Mouse (Mus musculus): Measurements from ENCODE around the gene Izumo1. TPM values are rescaled to one million over a fixed set of nuclear protein-coding genes. Genes with fewer than 3 reads are reported as not detected.

The Izumo1 gene
- polyA plus RNA-seq, 1 experiment, result 4.6 TPM

DNA sequence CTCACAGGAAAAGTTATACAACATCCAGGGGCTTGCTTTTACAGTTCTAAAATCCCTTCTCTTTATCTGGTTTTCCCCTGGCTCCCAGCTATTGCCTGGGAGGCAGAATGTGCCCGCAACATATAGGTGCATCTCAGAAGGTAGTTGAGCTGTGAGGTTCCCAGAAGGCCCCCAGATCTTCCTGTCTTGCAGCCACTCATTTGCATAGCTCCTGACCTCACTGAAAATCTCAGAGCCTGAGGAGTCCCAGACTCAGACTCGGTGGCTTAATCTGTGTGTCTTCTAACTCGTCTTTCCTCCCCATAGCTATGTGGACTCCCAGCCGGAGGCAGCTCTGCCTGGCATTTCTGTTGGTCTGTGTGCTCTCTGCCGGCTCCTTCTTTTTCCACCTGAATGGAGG, 3.3 kb upstream of the Izumo1 start:
- no peaks in the 10 kb centered on the region for H3K27me3 ChIP-seq (ENCODE audit: control insufficient read depth, insufficient read depth, low read length, poor library complexity, severe bottlenecking)
- H3K4me3 ChIP-seq (ENCODE audit: low read depth, low read length), result no peak overlapping the region
- TF ChIP-seq CTCF (IDR thresholded peaks at IDR 0.05; ENCODE audit: low read depth, low read length) (no peak), POLR2A (IDR thresholded peaks at IDR 0.05; ENCODE audit: insufficient read depth, low read length) (no peak), EP300 (IDR thresholded peaks at IDR 0.05; ENCODE audit: insufficient read depth, low read depth, low read length) (no peak)
- H3K36me3 ChIP-seq (ENCODE audit: control insufficient read depth, insufficient read depth, low read length, poor library complexity, severe bottlenecking), result no peaks in the 10 kb centered on the region
- no peak overlapping the region for H3K9ac ChIP-seq (ENCODE audit: low read depth, poor library complexity, severe bottlenecking)
- H3K9me3 ChIP-seq (replicated peaks; ENCODE audit: control insufficient read depth, insufficient read depth, low read length, poor library complexity, severe bottlenecking), result no peaks in the 10 kb centered on the region
- H3K4me1 ChIP-seq (ENCODE audit: control insufficient read depth, insufficient read depth, low read length), result peaks cover 4% of the 10 kb centered on the region
- H3K27ac ChIP-seq (ENCODE audit: insufficient read depth, low read length), result no peak overlapping the region

- Histone ChIP-seq H3K36me3 (ENCODE audit: control insufficient read depth, insufficient read depth, low read length, poor library complexity, severe bottlenecking) (no peaks in the 10 kb centered on the region), H3K4me3 (ENCODE audit: low read depth, low read length) (no peak overlapping the region), H3K27me3 (ENCODE audit: control insufficient read depth, insufficient read depth, low read length, poor library complexity, severe bottlenecking) (no peaks in the 10 kb centered on the region), H3K4me1 (ENCODE audit: control insufficient read depth, insufficient read depth, low read length) (peaks cover 4% of the 10 kb centered on the region), H3K9me3 (replicated peaks; ENCODE audit: control insufficient read depth, insufficient read depth, low read length, poor library complexity, severe bottlenecking) (no peaks in the 10 kb centered on the region), H3K9ac (ENCODE audit: low read depth, poor library complexity, severe bottlenecking) (no peak overlapping the region), H3K27ac (ENCODE audit: insufficient read depth, low read length) (no peak overlapping the region)
- TF ChIP-seq CTCF (IDR thresholded peaks at IDR 0.05; ENCODE audit: low read depth, low read length) (no peak), POLR2A (IDR thresholded peaks at IDR 0.05; ENCODE audit: insufficient read depth, low read length) (no peak), EP300 (IDR thresholded peaks at IDR 0.05; ENCODE audit: insufficient read depth, low read depth, low read length) (no peak)
Measured at GRCm38 (mm10) chr7:45619592-45619991, 2.0 kb upstream of the Izumo1 start.

DNA sequence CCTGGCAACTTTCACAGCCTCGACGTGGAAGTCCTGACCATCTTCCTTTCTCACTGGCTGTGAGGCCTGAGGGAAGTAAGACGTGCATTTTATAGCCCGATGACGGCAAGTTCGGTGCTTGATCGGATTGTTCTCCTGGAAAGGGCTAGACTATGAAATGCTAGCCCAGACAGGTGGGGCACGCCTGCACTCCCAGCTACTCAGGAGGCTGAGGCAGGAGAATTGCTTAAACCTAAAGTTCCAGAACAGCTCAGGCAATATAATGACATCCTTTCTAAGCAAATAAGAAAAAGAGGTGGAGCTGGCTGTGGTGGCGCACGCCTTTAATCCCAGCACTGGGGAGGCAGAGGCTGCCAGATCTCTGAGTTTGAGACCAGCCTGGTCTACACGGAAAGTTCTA, 1.9 kb downstream of the Izumo1 start:
- Histone ChIP-seq H3K9me3 (replicated peaks; ENCODE audit: control insufficient read depth, insufficient read depth, low read length, poor library complexity, severe bottlenecking) (no peaks in the 10 kb centered on the region), H3K27me3 (ENCODE audit: control insufficient read depth, insufficient read depth, low read length, poor library complexity, severe bottlenecking) (no peaks in the 10 kb centered on the region), H3K9ac (ENCODE audit: low read depth, poor library complexity, severe bottlenecking) (no peak overlapping the region), H3K4me1 (ENCODE audit: control insufficient read depth, insufficient read depth, low read length) (no peaks in the 10 kb centered on the region), H3K27ac (ENCODE audit: insufficient read depth, low read length) (no peak overlapping the region), H3K4me3 (ENCODE audit: low read depth, low read length) (no peak overlapping the region), H3K36me3 (ENCODE audit: control insufficient read depth, insufficient read depth, low read length, poor library complexity, severe bottlenecking) (no peaks in the 10 kb centered on the region)
- TF ChIP-seq POLR2A (IDR thresholded peaks at IDR 0.05; ENCODE audit: insufficient read depth, low read length) (no peak), CTCF (IDR thresholded peaks at IDR 0.05; ENCODE audit: low read depth, low read length) (no peak), EP300 (IDR thresholded peaks at IDR 0.05; ENCODE audit: insufficient read depth, low read depth, low read length) (no peak)

- H3K27ac ChIP-seq (ENCODE audit: insufficient read depth, low read length), result no peak overlapping the region
- H3K4me3 ChIP-seq (ENCODE audit: low read depth, low read length), result no peak overlapping the region
- no peaks in the 10 kb centered on the region for H3K9me3 ChIP-seq (replicated peaks; ENCODE audit: control insufficient read depth, insufficient read depth, low read length, poor library complexity, severe bottlenecking)
- H3K36me3 ChIP-seq (ENCODE audit: control insufficient read depth, insufficient read depth, low read length, poor library complexity, severe bottlenecking), result no peaks in the 10 kb centered on the region
- no peaks in the 10 kb centered on the region for H3K4me1 ChIP-seq (ENCODE audit: control insufficient read depth, insufficient read depth, low read length)
- TF ChIP-seq EP300 (IDR thresholded peaks at IDR 0.05; ENCODE audit: insufficient read depth, low read depth, low read length) (no peak), POLR2A (IDR thresholded peaks at IDR 0.05; ENCODE audit: insufficient read depth, low read length) (no peak), CTCF (IDR thresholded peaks at IDR 0.05; ENCODE audit: low read depth, low read length) (no peak)
- no peak overlapping the region for H3K9ac ChIP-seq (ENCODE audit: low read depth, poor library complexity, severe bottlenecking)
- H3K27me3 ChIP-seq (ENCODE audit: control insufficient read depth, insufficient read depth, low read length, poor library complexity, severe bottlenecking), result no peaks in the 10 kb centered on the region
Measured at GRCm38 (mm10) chr7:45624718-45625117, 3.1 kb downstream of the Izumo1 start.

DNA sequence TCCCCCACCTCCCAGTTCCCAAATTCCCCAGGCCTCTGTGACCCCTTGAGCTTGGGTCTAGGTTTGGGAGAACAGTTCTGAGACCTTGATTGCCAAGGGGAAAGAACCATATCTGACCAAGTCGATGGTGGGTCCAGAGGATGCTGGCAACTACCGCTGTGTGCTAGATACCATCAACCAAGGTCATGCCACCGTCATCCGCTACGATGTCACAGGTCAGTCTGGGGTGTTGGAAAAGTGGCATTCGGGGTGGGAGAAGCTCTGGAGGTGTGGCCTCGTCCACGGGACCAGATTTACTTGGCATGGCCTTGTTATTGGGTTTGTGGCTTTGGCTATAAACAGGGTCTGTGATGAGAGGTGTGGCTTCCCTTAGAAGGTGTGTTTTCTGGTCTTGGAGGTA, 3.9 kb downstream of the Izumo1 start:
- Histone ChIP-seq H3K36me3 (ENCODE audit: control insufficient read depth, insufficient read depth, low read length, poor library complexity, severe bottlenecking) (no peaks in the 10 kb centered on the region), H3K27me3 (ENCODE audit: control insufficient read depth, insufficient read depth, low read length, poor library complexity, severe bottlenecking) (no peaks in the 10 kb centered on the region), H3K9ac (ENCODE audit: low read depth, poor library complexity, severe bottlenecking) (no peak overlapping the region), H3K27ac (ENCODE audit: insufficient read depth, low read length) (no peak overlapping the region), H3K4me1 (ENCODE audit: control insufficient read depth, insufficient read depth, low read length) (no peaks in the 10 kb centered on the region), H3K9me3 (replicated peaks; ENCODE audit: control insufficient read depth, insufficient read depth, low read length, poor library complexity, severe bottlenecking) (no peaks in the 10 kb centered on the region), H3K4me3 (ENCODE audit: low read depth, low read length) (no peak overlapping the region)
- TF ChIP-seq EP300 (IDR thresholded peaks at IDR 0.05; ENCODE audit: insufficient read depth, low read depth, low read length), result no peak
- TF ChIP-seq POLR2A (IDR thresholded peaks at IDR 0.05; ENCODE audit: insufficient read depth, low read length), result no peak
- TF ChIP-seq CTCF (IDR thresholded peaks at IDR 0.05; ENCODE audit: low read depth, low read length), result no peak

- Histone ChIP-seq H3K9ac (ENCODE audit: low read depth, poor library complexity, severe bottlenecking) (peak overlapping the region; percentile 78; the same call in 1 of the 2 replicates), H3K27me3 (ENCODE audit: control insufficient read depth, insufficient read depth, low read length, poor library complexity, severe bottlenecking) (no peaks in the 10 kb centered on the region), H3K27ac (ENCODE audit: insufficient read depth, low read length) (no peak overlapping the region), H3K36me3 (ENCODE audit: control insufficient read depth, insufficient read depth, low read length, poor library complexity, severe bottlenecking) (no peaks in the 10 kb centered on the region), H3K4me3 (ENCODE audit: low read depth, low read length) (no peak overlapping the region), H3K4me1 (ENCODE audit: control insufficient read depth, insufficient read depth, low read length) (no peaks in the 10 kb centered on the region), H3K9me3 (replicated peaks; ENCODE audit: control insufficient read depth, insufficient read depth, low read length, poor library complexity, severe bottlenecking) (no peaks in the 10 kb centered on the region)
- TF ChIP-seq EP300 (IDR thresholded peaks at IDR 0.05; ENCODE audit: insufficient read depth, low read depth, low read length) (no peak), CTCF (IDR thresholded peaks at IDR 0.05; ENCODE audit: low read depth, low read length) (no peak), POLR2A (IDR thresholded peaks at IDR 0.05; ENCODE audit: insufficient read depth, low read length) (no peak)
Measured at GRCm38 (mm10) chr7:45626571-45627076, 5.0 kb downstream of the Izumo1 start.

Measured in ES-Bruce4 (cell line).